Mouse (Mus musculus): ENCODE results near the gene Pdlim7. TPM values are rescaled to one million over a fixed set of nuclear protein-coding genes. Genes with fewer than 3 reads are reported as not detected.

Gene Pdlim7
- total RNA-seq, 2 experiments from 2014 or later, result 4.3 to 13.2 TPM

DNA sequence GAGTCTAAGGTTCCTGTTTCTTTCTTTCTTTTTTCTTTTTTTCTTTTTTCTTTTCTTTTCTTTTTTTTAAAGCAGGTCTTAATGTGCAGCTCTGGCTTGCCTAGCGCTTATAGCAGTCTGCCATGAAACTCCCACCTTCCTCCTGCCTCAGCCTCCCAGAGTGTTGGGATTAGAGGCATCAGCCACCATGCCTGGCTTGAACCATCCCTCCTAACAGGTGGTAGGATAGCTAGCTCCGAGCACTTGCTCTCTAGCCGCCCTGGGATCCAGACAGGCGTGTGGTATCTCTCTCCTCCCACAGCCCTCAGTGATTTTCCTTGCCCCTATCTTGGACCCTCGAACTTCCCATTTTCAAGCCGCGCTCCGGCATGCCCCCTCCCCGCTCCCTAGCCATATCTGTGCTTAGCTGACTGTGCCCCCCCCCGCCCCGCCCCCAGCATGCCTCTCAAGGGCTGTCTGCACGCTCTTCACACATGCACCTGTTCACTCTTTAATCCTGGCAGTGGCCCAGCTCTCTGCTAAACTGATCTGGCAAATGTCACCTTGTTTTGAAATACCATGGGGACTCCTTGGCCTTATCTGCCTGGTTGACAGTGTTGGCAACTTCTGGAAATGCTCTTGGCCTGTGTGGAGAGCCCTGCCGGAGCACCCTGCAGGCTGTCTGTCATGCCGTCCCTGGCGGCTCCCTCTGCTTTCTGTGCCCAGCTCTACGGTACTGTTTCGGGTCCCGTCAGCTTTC, 18.4 kb downstream of the Pdlim7 start:
- peak; percentile 89 for ATAC-seq (replicated peaks; ENCODE audit: low FRiP score, low TSS enrichment, poor library complexity, severe bottlenecking)

DNA sequence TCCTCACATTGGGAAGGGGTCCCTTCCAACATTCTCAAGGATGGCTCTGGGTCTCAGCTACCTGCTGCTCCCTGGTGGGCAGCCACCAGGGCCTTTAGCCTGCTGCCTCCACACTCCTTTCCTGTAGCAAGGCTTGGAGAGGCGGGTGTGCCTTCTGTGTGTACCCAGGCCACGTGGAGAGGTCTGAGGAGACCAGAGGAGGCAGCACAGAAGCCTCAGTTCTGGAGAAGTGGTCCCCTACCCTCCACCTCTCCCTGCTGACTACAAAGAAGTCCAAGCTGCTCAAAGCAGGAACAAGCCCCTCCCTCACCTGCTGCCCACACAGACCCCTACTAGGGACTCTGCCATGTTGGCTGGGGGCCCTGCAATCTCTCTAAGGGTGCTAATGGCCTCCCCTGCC, 19.2 kb downstream of the Pdlim7 start:
- no peak for ATAC-seq (replicated peaks; ENCODE audit: low FRiP score, low TSS enrichment, poor library complexity, severe bottlenecking)

DNA sequence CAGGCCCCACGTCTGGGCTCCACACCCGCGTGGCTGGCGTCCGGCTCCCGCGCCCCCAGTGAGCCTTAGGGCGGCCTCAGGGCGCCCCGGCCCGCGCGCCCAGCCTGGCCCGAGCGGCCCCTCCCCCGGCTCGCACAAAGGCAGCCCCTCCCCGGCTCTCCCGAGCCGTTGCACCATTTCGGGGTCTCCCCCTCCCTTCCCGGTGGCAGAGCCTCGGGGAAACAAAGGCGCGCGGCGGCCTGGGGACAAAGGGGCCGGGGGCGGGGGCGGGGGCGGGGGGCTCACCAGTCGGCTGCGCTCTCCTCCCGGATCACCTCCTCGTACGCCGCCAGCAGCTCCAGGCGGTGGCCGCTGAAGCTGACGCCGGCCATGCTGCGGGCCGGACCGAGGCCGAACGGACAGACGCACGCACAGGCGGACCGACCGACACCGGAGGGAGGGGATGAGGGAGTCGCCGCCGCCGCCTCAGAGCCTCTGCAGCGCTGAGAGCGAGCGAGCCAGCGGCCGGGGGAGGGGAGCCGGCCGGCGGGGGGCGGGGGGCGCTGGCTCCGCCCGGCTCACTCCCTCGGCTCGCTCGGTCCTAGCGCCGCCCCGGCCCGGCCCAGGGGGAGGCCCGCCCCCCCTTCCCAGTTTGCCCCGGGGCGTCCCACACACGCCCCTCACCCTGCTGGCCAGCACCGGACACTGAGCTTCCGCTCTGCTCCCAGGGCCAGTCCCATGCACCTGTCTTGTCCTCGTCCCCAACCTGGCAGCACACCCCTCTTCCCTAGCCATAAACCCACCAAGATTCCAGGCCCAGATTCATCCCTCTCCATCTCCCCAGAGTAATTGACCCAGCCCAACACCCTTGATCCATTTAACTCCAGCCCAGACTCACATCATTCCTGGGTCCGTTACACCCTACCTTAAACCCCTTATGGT, 25.6 kb downstream of the Pdlim7 start, which contains the start of gene Dbn1:
Gene Dbn1 (minus strand): TSS at position 534 of the 921 bp plus-strand sequence.
- ATAC-seq (replicated peaks; ENCODE audit: low FRiP score, low TSS enrichment, poor library complexity, severe bottlenecking), result no peak

DNA sequence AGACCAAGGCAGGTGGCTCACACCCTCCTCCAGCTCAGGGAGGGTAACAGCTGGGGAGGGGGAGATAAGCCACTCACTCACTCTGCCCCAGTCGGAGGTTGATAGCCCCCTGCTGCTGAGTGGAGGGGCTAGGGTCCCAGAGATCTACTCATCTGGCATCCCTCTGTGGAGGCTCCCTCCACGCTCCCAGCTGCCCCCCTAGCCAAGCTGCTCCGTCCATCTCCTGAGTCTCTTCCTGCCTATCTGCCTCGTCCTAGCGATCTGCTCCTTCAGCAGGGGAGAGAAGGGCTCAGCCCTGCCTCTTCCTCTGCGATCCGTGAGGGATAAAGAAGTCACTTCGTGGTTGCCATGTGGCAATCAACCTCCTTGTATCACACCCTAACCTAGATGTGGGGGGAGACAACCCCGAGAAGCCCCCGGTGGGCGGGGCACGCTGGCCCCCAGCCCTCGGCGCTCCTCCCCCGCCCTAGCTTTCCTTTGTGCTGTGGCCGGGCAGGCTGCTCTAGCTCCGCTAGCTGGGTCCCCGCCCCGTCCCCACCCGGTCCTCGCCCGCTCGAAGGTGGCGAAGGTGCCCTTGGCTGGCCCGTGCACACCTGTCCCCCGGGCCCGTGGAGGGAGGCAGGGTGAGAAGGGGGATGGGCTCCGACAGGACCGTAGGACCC, 26.4 kb downstream of the Pdlim7 start:
- ATAC-seq (replicated peaks; ENCODE audit: low FRiP score, low TSS enrichment, poor library complexity, severe bottlenecking), result 0 out of 2 replicates have a peak, but pooled peaks have one; percentile 26

DNA sequence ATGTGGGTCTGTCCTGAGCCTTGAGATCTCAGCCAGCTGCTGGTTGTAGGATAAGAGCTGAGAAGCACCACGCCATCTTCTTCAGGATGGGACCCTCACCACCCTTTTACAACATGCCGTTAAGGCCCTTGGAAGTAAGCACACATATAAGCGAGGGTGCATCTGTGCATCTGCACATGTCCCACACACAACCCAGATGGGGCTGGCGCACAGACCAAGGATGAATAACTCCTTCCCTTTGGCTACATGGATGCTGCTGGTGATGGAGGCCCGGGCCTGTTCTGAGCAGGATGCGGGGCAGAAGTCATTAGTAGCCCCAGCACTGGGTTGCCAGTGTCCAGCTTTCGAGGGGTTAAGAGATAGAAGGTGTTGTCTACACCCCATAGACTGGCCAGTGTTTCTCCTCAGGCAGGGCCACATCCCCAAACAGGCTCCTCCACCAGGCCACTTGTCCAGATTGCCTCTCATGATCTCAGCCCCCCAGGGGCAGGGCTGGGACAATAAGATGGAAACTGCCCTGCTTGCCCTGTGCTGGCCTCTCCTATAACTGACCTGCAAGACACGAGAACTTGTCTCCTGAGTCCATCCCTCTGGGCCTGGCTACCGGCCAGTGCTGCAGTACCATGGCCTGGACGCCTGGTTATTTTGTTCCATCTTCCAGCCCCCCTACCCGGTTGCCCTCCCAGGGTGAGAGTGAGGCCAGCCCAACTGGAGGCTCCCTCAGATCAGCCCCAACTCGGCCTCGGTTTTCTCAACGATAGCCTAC, 27.3 kb downstream of the Pdlim7 start:
- ATAC-seq (replicated peaks; ENCODE audit: low FRiP score, low TSS enrichment, poor library complexity, severe bottlenecking), result no peak

DNA sequence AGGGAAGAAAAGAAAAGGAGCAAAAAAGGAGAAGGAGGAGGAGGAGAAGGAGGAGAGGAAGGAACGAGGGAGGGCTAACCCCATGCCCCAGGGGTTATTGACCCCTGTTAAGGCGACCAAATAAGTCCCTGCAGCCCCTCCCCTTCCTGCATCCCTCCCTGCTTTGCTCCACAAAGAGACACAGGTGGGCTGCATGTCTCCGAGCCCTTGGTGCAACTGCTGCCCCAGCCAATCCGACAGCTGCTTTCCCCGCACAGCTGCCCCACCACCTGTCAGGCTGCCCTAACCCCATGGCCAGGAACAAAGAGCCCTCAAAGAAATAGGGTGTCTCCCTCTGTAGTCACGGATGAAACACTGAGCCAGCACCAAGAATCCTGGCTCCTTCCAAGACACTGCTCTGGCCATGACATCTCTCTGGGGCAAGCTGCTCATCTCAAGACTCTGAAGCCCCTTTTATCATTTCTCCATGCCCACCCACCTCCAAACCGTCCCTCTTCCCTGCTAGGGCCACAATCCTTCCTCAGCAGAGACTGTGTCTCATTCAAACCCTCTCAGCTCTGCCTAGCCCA, 28.9 kb downstream of the Pdlim7 start:
- ATAC-seq (replicated peaks; ENCODE audit: low FRiP score, low TSS enrichment, poor library complexity, severe bottlenecking), result no peak

DNA sequence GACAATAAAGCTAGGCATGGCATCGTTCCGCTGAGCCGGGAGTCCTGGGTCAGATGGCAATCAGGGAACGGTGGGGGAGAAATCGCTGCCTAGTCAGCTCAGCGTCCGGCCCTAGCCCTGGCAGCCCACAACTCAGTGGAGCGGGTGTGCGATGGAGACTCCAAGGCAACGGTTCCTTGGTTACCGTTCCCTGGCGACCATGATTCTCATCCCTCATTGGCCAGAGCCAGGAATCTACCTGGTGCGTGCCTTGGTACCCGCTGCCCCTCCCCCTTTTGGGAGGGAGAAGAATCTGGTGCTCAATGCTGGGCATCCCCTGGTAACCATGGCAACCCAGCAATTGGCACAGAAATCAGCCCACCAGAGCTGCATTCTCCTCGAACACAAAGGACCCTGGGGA, 29.9 kb downstream of the Pdlim7 start:
- no peak for ATAC-seq (replicated peaks; ENCODE audit: low FRiP score, low TSS enrichment, poor library complexity, severe bottlenecking)

DNA sequence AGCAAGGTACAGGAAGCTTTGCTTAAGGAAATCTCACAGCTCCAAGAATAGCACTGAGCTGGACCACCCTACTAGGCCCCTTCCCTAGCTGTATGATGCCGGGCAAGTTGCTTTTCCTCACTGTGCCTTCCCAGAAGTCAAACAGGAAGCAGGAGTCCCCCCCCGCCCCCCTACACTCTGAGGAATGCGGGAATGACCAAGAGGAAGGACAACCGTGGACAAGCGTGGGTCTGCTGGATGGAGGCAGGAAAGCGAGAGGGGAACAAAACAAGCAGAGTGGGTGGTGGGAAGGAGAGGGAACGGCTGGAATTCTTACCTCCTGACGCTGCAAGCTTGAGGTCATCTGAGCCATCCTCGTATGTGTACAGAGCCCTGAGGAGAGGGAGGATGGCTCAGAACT, 30.4 kb downstream of the Pdlim7 start:
- ATAC-seq (replicated peaks; ENCODE audit: low FRiP score, low TSS enrichment, poor library complexity, severe bottlenecking), result no peak

DNA sequence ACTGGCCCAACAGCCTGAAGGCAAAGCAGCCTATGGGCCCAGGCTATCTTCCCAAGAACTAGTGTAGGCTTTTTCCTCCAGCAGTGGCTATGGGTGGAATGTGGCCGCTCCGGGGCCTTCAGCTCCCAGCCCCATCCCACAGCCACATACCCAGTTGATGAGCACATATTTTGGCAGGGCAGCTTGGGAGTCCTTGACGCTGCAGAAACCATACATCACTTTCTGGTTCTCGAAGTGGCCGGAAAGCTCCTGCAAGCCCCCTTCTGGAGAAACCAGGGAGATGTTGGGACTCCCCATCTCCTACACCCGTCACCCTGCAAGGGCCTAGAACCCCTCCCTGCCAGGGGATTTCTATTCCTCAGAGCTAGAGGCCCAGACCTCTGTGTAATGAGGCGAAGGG, 30.9 kb downstream of the Pdlim7 start:
- no peak for ATAC-seq (replicated peaks; ENCODE audit: low FRiP score, low TSS enrichment, poor library complexity, severe bottlenecking)

DNA sequence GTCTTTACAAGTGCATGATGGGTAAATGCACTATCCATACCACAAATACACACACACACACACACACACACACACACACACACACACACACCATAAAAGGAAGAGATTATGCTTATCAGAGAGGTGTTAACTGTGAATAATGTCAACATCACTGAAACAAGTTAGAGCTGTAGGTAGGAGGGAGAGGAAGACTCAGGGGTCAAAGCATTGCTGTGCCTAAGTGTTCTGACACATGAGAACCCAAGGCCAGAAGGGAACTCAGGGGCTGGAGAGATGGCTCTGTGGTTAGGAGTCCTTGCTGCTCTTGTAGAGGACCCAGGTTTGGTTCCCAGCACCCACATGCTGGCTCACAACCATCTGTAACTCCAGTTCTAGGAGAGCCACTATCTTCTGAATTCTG, 33.5 kb downstream of the Pdlim7 start:
- no peak for ATAC-seq (replicated peaks; ENCODE audit: low FRiP score, low TSS enrichment, poor library complexity, severe bottlenecking)

DNA sequence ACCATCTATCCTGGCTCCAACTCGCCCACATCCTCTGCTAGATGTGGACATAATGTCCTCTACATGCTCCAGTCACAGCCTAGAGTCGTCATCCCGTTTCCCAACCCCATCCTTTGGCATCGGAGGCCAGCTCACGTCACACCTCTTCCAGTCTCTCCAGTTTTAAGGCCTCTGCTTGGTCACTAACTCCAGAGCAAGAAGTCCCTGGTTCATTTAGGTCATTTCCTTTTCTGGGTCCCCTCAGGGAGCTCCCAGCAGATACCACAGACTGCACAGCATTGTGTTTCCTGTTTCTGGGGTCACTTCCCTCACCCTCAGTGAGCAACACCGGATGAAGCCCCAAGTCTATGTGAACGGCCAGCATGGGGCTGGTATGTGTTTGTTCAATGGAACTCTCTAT, 34.5 kb downstream of the Pdlim7 start:
- no peak for ATAC-seq (replicated peaks; ENCODE audit: low FRiP score, low TSS enrichment, poor library complexity, severe bottlenecking)

DNA sequence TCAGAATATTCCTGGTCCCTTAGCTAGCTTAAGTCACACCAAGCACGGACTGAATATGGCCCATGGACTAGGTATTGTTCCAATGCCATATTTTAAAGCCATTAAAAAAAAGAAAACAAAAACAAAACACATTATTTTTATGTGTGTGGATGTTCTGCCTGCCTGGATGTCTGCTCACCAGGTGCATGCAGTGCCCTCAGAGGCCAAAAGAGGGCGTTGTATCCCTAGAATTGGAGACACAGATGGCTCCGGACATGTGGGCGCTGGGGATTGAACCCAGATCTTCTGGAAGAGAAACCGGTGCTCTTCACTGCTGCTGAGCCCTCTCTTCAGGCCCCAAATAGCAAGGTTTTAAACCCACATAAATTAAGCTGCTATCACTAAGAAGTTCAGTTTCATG, 35.4 kb downstream of the Pdlim7 start:
- ATAC-seq (replicated peaks; ENCODE audit: low FRiP score, low TSS enrichment, poor library complexity, severe bottlenecking), result no peak

DNA sequence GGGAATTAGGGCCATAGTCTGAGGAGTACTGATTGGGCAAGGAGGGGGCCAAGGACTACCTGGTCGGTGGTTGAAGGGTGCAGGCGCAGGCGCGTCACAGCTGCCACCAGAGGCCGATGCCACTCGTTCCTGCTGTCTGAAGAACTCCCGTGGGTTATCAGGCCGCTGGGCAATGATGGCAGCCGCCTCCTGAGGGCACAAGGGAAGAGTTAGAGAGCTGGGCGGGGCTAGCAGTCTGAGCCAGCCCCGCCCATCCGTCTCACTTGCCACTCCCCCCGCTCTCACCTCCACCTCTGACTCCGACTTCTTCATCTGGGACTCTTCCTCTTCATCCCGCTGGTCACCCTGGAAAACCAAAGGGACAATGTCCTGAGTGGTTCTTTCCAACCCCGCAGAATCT, 36.0 kb downstream of the Pdlim7 start:
- 0 out of 2 replicates have a peak, but pooled peaks have one; percentile 10 for ATAC-seq (replicated peaks; ENCODE audit: low FRiP score, low TSS enrichment, poor library complexity, severe bottlenecking)

DNA sequence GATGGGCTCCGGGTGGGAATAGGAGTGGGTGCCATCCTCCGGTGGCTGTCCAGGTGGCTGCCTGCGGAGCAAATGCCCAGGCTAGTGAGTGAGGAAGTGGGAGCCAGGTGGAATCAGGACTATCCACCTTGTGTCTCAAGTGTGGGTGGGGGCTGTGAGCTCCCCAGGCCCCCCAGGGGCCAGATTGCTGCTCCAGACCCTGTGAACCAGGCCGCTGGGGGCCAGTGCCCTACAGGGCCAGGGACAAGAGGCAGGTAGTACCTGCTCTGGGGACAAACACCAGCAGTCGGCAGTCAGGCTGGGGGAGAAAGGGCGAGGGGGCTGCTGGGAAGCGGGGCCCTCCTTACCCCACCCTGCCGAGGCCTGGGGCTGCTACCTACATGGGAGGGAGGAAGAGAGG, 37.2 kb downstream of the Pdlim7 start:
- ATAC-seq (replicated peaks; ENCODE audit: low FRiP score, low TSS enrichment, poor library complexity, severe bottlenecking), result no peak

DNA sequence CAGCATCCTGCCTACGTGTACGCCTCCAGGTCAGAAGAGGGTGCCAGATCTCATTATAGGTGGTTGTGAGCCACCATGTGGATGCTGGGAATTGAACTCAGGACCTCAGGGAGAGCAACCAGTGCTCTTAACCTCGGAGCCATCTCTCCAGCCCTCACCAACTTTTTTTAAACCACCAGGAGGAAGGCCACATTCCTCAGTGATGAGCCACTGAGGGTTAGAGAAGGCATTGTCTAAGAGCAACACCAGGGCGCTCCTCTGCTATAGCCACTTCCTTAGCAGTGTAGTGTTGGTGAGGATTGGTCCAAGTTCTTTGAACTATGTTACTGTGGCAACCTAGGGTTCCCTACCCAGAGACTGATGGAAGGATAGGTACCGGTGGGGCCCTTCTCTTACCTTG, 37.7 kb downstream of the Pdlim7 start:
- no peak for ATAC-seq (replicated peaks; ENCODE audit: low FRiP score, low TSS enrichment, poor library complexity, severe bottlenecking)

DNA sequence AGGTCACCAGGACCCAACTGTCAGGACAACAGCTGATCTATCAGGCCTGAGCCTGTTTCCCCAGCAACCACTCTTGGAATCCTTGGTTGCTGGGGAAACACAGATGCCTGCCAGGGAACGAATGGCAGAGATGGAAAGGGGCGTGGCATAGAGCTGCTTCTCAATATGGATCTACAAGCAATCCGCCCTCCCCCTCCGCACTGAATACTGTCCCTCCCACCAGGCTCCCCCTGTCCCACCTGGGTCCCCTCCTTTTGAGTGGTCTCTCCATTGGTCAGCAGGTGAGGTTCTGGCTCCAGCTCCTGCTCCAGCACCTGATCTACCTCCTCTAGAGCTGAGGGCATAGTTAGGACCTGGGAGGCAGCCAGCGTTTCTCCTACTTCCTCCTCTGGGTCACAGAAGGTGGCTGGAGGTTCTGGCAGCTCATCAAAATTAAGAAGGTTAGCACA, 38.8 kb downstream of the Pdlim7 start:
- ATAC-seq (replicated peaks; ENCODE audit: low FRiP score, low TSS enrichment, poor library complexity, severe bottlenecking), result no peak

DNA sequence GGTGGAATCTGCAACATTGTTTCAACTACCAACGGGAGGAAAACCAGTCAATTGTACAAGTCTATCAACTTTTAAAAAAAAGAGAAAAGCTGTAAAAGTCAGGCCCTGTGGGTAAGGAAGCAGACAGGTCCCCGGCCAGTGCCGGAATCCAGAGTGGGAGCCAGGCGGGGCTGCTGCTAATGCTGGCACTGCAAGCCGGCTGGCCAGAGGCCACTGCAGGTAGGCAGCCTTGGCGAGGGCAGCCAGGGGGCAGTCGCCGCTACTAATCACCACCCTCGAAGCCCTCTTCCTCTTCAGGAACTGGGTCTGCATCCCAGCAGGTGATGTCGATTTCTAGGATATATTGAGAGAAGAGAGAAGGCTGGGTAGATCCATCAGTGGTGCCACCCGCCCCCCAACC, 39.5 kb downstream of the Pdlim7 start:
- no peak for ATAC-seq (replicated peaks; ENCODE audit: low FRiP score, low TSS enrichment, poor library complexity, severe bottlenecking)

DNA sequence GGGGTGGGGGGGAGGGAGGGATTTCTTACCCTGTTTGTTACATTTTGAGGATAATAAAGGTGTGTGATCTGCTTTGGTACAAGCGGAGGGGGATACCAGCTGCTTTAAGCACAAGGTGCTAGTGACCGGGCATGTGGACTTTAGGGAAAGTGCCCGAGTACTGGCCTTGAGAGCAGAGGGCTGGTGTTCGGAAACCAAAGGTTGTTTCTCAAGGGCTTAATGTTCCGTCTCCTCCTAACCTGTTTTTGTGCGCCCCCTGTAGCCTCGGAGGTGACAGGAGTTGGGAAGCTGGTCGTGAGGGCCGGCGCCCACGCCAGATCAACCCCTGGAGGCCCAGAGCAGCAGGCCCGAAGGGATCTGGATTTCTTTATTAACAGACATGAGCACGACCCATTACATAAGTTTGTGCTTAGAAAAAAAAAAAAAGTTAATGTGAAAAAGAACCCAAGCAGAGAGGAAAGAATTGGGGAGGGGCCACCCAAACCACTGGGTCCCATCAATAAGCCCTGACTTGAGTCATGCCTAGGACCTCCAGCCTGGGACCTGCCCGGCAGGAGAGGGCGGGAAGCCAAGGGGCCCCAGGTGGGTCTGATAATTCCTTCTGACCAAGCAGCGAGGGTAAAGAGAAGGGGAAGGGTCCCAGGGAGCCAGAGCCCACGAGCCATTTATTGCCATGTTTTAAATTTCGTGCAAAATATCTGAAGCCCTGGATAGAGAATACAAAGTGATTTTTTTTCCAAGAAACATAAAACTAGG, 40.2 kb downstream of the Pdlim7 start:
- ATAC-seq (replicated peaks; ENCODE audit: low FRiP score, low TSS enrichment, poor library complexity, severe bottlenecking), result no peak

Data from megakaryocyte-erythroid progenitor cell, adult 5-6 weeks (primary cell).